Mouse (Mus musculus): Measurements from ENCODE around the gene Nyx. TPM values are rescaled to one million over a fixed set of nuclear protein-coding genes. Genes with fewer than 3 reads are reported as not detected.

Nyx gene
- polyA plus RNA-seq, 1 experiment from 2014 or later, result 0.04 TPM

DNA sequence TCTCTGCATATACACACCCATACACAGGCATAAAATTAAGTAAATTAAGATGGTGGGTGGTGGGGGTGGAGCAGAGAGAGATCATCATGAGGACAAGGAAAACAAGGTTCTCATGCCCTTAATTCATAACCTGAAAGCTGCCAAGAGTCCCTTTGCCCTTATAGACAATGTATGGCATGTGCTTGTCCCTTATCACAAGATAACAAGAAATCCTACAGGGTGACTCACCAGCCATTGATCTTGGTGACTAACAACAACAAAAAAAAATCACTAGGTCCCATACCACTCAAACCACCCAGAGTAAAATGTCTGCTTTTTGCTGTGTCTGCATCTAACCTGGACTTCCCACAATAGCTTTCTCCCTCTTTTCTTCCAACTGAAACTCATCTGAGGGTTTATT lies 18.5 kb downstream of the Nyx start:
- H3K4me3 ChIP-seq (ENCODE audit: low read depth, low read length), result no peak overlapping the region
- H3K36me3 ChIP-seq (ENCODE audit: control insufficient read depth, insufficient read depth), result no peaks in the 10 kb centered on the region
- no peak for ATAC-seq (ENCODE audit: low read depth)
- H3K4me2 ChIP-seq (ENCODE audit: low read depth, low read length), result no peak overlapping the region
- no peaks in the 10 kb centered on the region; the same call in 1 of the 2 replicates for H3K27me3 ChIP-seq (ENCODE audit: control insufficient read depth, insufficient read depth, low read depth, low read length)
- no peak overlapping the region for H3K27ac ChIP-seq (ENCODE audit: low read length)
- H3K9ac ChIP-seq (ENCODE audit: low read depth, low read length), result no peak overlapping the region
- peaks cover 4% of the 10 kb centered on the region; the same call in 1 of the 2 replicates for H3K9me3 ChIP-seq (replicated peaks; ENCODE audit: control insufficient read depth, low read length)
- no peaks in the 10 kb centered on the region for H3K4me1 ChIP-seq (ENCODE audit: control insufficient read depth, low read depth, low read length)

DNA sequence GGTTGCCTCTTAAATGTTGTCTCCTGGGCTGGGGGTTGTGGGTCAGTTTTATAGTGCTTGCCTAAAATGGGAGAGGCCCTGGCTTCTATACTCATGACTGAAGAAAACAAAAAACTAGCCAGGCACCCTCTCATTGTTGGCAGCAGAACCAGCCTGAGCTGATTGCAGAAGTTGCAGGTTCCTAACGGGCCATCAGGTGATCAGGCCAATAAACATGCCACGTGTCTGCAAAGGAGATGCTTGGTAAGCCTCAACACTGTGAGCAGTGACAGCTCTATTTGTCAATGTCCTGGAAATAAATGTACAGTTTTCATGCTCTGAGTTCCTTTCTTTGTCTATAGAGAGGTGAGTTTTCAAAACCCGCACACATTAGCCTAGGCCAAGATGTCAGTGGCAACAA lies 23.1 kb downstream of the Nyx start:
- H3K27me3 ChIP-seq (ENCODE audit: control insufficient read depth, insufficient read depth, low read depth, low read length), result no peaks in the 10 kb centered on the region; the same call in 1 of the 2 replicates
- no peak overlapping the region for H3K9ac ChIP-seq (ENCODE audit: low read depth, low read length)
- H3K4me3 ChIP-seq (ENCODE audit: low read depth, low read length), result no peak overlapping the region
- H3K4me2 ChIP-seq (ENCODE audit: low read depth, low read length), result no peak overlapping the region
- H3K4me1 ChIP-seq (ENCODE audit: control insufficient read depth, low read depth, low read length), result no peaks in the 10 kb centered on the region; the same call in 1 of the 2 replicates
- H3K27ac ChIP-seq (ENCODE audit: low read length), result no peak overlapping the region
- H3K9me3 ChIP-seq (replicated peaks; ENCODE audit: control insufficient read depth, low read length), result peaks cover 4% of the 10 kb centered on the region; the same call in 1 of the 2 replicates
- no peaks in the 10 kb centered on the region for H3K36me3 ChIP-seq (ENCODE audit: control insufficient read depth, insufficient read depth)
- ATAC-seq (ENCODE audit: low read depth), result no peak
- 58% methylated on average over 3 of the region's 3 CpGs for WGBS (ENCODE audit: insufficient replicate concordance)

DNA sequence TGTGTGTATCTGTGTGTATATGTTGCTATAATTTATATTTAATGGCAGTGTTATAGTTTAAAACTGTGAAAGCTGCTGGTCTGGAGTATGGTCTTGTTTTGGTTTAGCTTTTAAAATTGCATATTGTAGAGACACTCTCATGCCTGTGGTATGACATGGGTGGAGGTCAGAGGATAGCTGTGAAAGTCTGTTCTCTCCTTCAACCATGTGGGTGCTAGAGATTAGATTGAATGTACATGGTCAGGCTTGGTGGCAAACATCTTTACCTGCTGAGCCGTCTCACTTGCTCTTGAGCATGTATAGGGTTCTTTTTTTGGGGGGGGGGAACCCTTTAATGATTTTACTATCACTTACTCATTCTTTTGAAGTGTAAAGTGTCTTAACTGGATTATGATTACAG lies 23.9 kb downstream of the Nyx start:
- no peak overlapping the region for H3K27ac ChIP-seq (ENCODE audit: low read length)
- no peaks in the 10 kb centered on the region; the same call in 1 of the 2 replicates for H3K4me1 ChIP-seq (ENCODE audit: control insufficient read depth, low read depth, low read length)
- H3K9me3 ChIP-seq (replicated peaks; ENCODE audit: control insufficient read depth, low read length), result peaks cover 4% of the 10 kb centered on the region; the same call in 1 of the 2 replicates
- H3K4me3 ChIP-seq (ENCODE audit: low read depth, low read length), result no peak overlapping the region
- no peaks in the 10 kb centered on the region for H3K36me3 ChIP-seq (ENCODE audit: control insufficient read depth, insufficient read depth)
- H3K4me2 ChIP-seq (ENCODE audit: low read depth, low read length), result no peak overlapping the region
- 18% methylated on average over 1 of the region's 1 CpGs for WGBS (ENCODE audit: insufficient replicate concordance)
- peak; percentile 80 for ATAC-seq (ENCODE audit: low read depth)
- H3K27me3 ChIP-seq (ENCODE audit: control insufficient read depth, insufficient read depth, low read depth, low read length), result no peaks in the 10 kb centered on the region; the same call in 1 of the 2 replicates
- H3K9ac ChIP-seq (ENCODE audit: low read depth, low read length), result no peak overlapping the region

DNA sequence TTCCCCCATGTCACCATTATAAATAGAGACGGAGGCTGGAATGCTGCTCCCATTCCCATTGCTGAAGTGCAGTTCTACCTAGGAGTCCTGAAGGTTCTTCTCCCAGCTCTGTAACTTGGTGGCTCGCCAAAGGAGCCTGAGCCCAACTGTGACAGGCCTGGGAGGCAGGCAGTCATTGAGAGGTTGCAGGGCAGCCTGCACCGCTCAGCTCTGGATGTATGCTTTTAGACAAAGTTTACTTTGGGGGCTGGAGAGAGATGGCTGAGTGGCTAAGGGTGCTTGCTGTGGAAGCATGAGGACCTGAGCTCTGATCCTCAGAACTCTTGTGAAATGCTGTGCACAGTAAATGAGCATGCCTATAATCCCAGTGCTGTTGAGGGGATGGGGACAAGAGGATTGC lies 25.0 kb downstream of the Nyx start:
- Histone ChIP-seq H3K4me1 (ENCODE audit: control insufficient read depth, low read depth, low read length) (peaks cover 5% of the 10 kb centered on the region), H3K27ac (ENCODE audit: low read length) (no peak overlapping the region), H3K36me3 (ENCODE audit: control insufficient read depth, insufficient read depth) (no peaks in the 10 kb centered on the region), H3K4me2 (ENCODE audit: low read depth, low read length) (no peak overlapping the region), H3K9ac (ENCODE audit: low read depth, low read length) (no peak overlapping the region), H3K27me3 (ENCODE audit: control insufficient read depth, insufficient read depth, low read depth, low read length) (no peaks in the 10 kb centered on the region; the same call in 1 of the 2 replicates), H3K4me3 (ENCODE audit: low read depth, low read length) (no peak overlapping the region), H3K9me3 (replicated peaks; ENCODE audit: control insufficient read depth, low read length) (peaks cover 4% of the 10 kb centered on the region; the same call in 1 of the 2 replicates)
- no peak for ATAC-seq (ENCODE audit: low read depth)
- WGBS (ENCODE audit: insufficient replicate concordance), result 65% methylated on average over 3 of the region's 3 CpGs

DNA sequence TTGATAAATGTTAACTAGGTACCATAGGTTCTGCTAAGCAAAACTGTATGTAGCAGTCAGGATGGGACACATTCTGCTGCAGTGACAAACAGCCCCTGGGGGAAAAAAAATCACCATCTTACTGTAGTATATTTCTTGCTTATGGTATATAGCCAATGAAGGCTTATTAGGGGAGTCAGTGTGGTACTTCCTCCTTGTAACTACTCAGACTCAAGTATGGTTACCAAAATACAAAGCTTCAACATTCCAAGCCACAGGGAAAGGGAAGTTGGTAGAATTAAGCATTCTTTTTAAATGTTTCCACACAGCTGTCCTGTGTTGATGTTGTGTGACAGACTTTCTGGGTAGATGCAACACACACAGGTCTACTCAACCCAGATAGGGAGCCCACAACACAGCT lies 27.0 kb downstream of the Nyx start:
- Histone ChIP-seq H3K9ac (ENCODE audit: low read depth, low read length) (no peak overlapping the region), H3K4me1 (ENCODE audit: control insufficient read depth, low read depth, low read length) (peaks cover 8% of the 10 kb centered on the region), H3K27ac (ENCODE audit: low read length) (no peak overlapping the region), H3K36me3 (ENCODE audit: control insufficient read depth, insufficient read depth) (no peaks in the 10 kb centered on the region), H3K9me3 (replicated peaks; ENCODE audit: control insufficient read depth, low read length) (no peaks in the 10 kb centered on the region), H3K27me3 (ENCODE audit: control insufficient read depth, insufficient read depth, low read depth, low read length) (no peaks in the 10 kb centered on the region), H3K4me2 (ENCODE audit: low read depth, low read length) (no peak overlapping the region), H3K4me3 (ENCODE audit: low read depth, low read length) (no peak overlapping the region)
- ATAC-seq (ENCODE audit: low read depth), result no peak

DNA sequence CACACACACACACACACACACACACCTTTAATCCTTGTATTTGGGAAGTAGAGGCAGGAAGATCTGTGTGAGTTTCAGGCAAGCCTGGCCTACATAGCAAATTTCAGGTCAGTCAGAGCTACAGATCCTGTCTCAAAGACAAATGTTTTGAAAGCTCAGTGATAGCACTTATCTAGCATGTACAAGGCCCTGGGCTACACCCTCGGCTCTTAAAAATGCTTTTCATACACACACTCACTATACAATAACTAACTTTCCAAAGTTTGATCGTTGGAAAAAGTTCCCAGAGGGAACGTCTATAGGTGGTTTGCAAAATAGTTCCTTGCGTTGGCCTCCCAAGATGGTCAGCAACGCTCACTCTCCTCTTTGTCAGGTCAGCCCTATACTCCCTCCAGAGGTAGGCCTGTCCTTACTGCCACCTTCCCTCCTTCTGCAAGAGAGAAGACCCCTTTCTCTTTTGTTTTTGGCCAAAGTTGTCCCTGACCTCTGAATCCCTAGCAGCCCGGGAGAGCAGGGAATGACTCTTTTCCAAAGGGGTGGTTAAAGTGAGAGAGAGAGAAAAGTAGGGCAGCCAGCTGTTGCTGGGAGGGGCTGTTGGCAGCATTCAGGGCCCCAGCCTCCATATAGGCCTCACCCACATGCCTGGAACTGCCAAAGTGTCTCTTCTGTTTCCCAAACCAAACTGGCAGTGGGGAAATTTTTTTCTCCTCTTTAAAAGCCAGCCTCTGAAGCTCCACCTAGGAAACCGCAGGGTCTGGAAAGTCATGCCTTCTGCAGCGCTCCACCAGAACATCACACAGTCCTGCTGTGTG lies 29.2 kb downstream of the Nyx start:
- H3K36me3 ChIP-seq (ENCODE audit: control insufficient read depth, insufficient read depth), result no peaks in the 10 kb centered on the region
- no peaks in the 10 kb centered on the region for H3K9me3 ChIP-seq (replicated peaks; ENCODE audit: control insufficient read depth, low read length)
- ATAC-seq (ENCODE audit: low read depth), result peak; percentile 89
- WGBS (ENCODE audit: insufficient replicate concordance), result 55% methylated on average over 8 of the region's 8 CpGs
- H3K27ac ChIP-seq (ENCODE audit: low read length), result peak overlapping the region; percentile 55
- no peak overlapping the region for H3K9ac ChIP-seq (ENCODE audit: low read depth, low read length)
- H3K27me3 ChIP-seq (ENCODE audit: control insufficient read depth, insufficient read depth, low read depth, low read length), result no peaks in the 10 kb centered on the region
- H3K4me1 ChIP-seq (ENCODE audit: control insufficient read depth, low read depth, low read length), result peaks cover 8% of the 10 kb centered on the region
- peak overlapping the region; percentile 20; the same call in 1 of the 2 replicates for H3K4me2 ChIP-seq (ENCODE audit: low read depth, low read length)
- H3K4me3 ChIP-seq (ENCODE audit: low read depth, low read length), result no peak overlapping the region

DNA sequence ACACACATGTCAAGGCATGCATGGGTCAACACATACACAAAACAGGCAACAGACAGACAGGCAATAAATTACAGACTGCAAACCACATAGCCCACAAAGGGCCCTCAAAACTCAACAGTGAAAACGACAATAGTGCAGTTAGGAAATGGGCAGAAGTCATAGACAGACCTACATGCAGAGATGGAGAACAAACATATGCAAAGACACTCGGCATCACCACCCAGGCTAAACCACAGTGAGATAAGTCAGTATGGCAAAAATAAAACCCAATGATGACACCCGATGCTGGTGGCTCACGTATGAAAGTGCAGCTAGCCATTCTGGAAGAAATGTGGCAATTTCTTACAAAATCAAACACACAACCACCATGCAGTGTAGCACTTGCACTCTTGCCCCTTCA lies 34.4 kb downstream of the Nyx start:
- Histone ChIP-seq H3K9ac (ENCODE audit: low read depth, low read length) (no peak overlapping the region), H3K27ac (ENCODE audit: low read length) (no peak overlapping the region), H3K4me3 (ENCODE audit: low read depth, low read length) (no peak overlapping the region), H3K4me2 (ENCODE audit: low read depth, low read length) (no peak overlapping the region), H3K4me1 (ENCODE audit: control insufficient read depth, low read depth, low read length) (peaks cover 6% of the 10 kb centered on the region), H3K9me3 (replicated peaks; ENCODE audit: control insufficient read depth, low read length) (no peaks in the 10 kb centered on the region), H3K27me3 (ENCODE audit: control insufficient read depth, insufficient read depth, low read depth, low read length) (no peaks in the 10 kb centered on the region), H3K36me3 (ENCODE audit: control insufficient read depth, insufficient read depth) (no peaks in the 10 kb centered on the region)
- WGBS (ENCODE audit: insufficient replicate concordance), result 33% methylated on average over 4 of the region's 4 CpGs
- no peak for ATAC-seq (ENCODE audit: low read depth)

DNA sequence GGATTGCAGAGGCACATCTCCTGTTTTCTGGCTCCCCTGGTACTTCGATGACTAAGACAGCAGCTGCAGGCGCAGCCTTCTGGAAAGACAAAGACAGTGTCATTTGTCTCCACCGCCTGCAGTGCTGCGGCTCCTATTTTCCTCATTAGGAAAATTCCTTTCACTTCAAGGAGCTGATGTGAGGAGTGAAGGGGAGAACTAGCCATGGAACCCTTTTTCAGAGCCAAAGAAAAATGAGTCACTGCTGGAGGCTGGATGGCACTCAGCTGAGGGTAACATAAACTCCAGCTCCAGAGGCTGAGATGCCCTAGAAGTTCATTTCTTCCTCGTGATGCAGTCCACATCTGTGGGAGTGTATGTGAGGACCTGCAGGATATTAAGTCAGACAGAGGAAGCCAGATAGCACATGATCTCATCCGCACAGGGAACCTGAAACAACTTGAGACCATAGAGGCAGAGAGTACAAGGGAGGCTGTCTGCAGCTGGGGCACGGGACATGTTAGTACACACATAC lies 37.0 kb downstream of the Nyx start:
- no peaks in the 10 kb centered on the region for H3K4me1 ChIP-seq (ENCODE audit: control insufficient read depth, low read depth, low read length)
- H3K36me3 ChIP-seq (ENCODE audit: control insufficient read depth, insufficient read depth), result no peaks in the 10 kb centered on the region
- no peak overlapping the region for H3K27ac ChIP-seq (ENCODE audit: low read length)
- H3K4me2 ChIP-seq (ENCODE audit: low read depth, low read length), result no peak overlapping the region
- H3K9ac ChIP-seq (ENCODE audit: low read depth, low read length), result no peak overlapping the region
- no peaks in the 10 kb centered on the region for H3K9me3 ChIP-seq (replicated peaks; ENCODE audit: control insufficient read depth, low read length)
- H3K27me3 ChIP-seq (ENCODE audit: control insufficient read depth, insufficient read depth, low read depth, low read length), result no peaks in the 10 kb centered on the region
- 58% methylated on average over 7 of the region's 7 CpGs for whole genome bisulfite sequencing (ENCODE audit: insufficient replicate concordance)
- no peak for ATAC-seq (ENCODE audit: low read depth)
- H3K4me3 ChIP-seq (ENCODE audit: low read depth, low read length), result no peak overlapping the region

DNA sequence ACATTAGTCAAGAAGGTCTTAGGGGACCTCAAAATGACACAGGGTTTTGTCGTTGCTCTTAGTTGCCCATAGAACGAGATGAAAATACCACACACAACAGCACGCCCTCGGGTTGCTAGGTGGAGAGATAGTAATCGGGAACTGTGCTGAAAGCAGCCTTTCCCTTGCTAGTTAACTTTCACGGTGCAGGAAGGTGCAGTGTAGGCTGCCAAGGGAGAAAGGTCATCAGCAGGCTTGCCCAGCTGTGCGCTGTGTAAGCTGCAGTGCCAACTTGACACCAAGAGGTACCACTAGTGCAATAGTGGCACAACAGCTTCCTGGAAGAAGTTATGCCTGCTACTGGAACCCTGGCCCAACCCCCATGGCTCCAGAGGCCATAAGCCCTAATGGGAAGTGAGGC lies 38.5 kb downstream of the Nyx start:
- H3K36me3 ChIP-seq (ENCODE audit: control insufficient read depth, insufficient read depth), result no peaks in the 10 kb centered on the region
- no peak for ATAC-seq (ENCODE audit: low read depth)
- no peaks in the 10 kb centered on the region for H3K4me1 ChIP-seq (ENCODE audit: control insufficient read depth, low read depth, low read length)
- H3K9me3 ChIP-seq (replicated peaks; ENCODE audit: control insufficient read depth, low read length), result no peaks in the 10 kb centered on the region
- 62% methylated on average over 7 of the region's 7 CpGs for WGBS (ENCODE audit: insufficient replicate concordance)
- no peaks in the 10 kb centered on the region for H3K27me3 ChIP-seq (ENCODE audit: control insufficient read depth, insufficient read depth, low read depth, low read length)
- no peak overlapping the region for H3K4me3 ChIP-seq (ENCODE audit: low read depth, low read length)
- no peak overlapping the region for H3K4me2 ChIP-seq (ENCODE audit: low read depth, low read length)
- H3K9ac ChIP-seq (ENCODE audit: low read depth, low read length), result no peak overlapping the region
- no peak overlapping the region for H3K27ac ChIP-seq (ENCODE audit: low read length)

Data from liver, embryonic 16.5 days (tissue).